Mouse (Mus musculus) spleen, adult 2 months (tissue): Measurements from ENCODE around the gene Pcbp1. TPM values are rescaled to one million over a fixed set of nuclear protein-coding genes. Genes with fewer than 3 reads are reported as not detected.
"Not testable (repeated sequence)": the region's sequence is repeated elsewhere in the genome, so short reads cannot be mapped to it uniquely, and the experiment has no call there.

ENCODE experiments used
- DNase-seq, 2 experiments: peaks; one replicate each; pipeline versions ENCODE4 v3.0.0 to v3.0.0-alpha.2; 2012 to 2021; ENCODE audit warnings: low spot score in 2 of 2, low read depth in 1 of 2
- H3K27ac ChIP-seq: fragments of 200-500 bp; 2 replicates; pipeline ENCODE4 v1.5.1; 2012; ENCODE audit warnings: low read length, inconsistent platforms; ENCODE audit not compliant: insufficient read depth
- H3K27me3 ChIP-seq: fragments of 200-500 bp; 2 replicates; pipeline ENCODE4 v1.6.1; 2012; ENCODE audit warnings: mild to moderate bottlenecking, moderate library complexity, low read length, inconsistent platforms; ENCODE audit not compliant: control insufficient read depth, insufficient read depth
- H3K36me3 ChIP-seq: fragments of 200-500 bp; 2 replicates; pipeline ENCODE4 v1.6.1; 2012; ENCODE audit warnings: mild to moderate bottlenecking, low read length, inconsistent platforms; ENCODE audit not compliant: control insufficient read depth, insufficient read depth
- H3K4me1 ChIP-seq: fragments of 200-500 bp; 2 replicates; pipeline ENCODE4 v1.6.1; 2011; ENCODE audit warnings: inconsistent platforms; ENCODE audit not compliant: control insufficient read depth, insufficient read depth, insufficient read length
- H3K4me3 ChIP-seq: fragments of 200-500 bp; 2 replicates; pipeline ENCODE4 v1.5.1; 2011; ENCODE audit warnings: mild to moderate bottlenecking, inconsistent platforms; ENCODE audit not compliant: insufficient read depth, insufficient read length; ENCODE audit errors: extremely low read depth
- CTCF ChIP-seq: fragments of 200-500 bp; IDR thresholded peaks from 2 replicates; pipeline ENCODE4 v1.5.1; 2011; ENCODE audit warnings: mild to moderate bottlenecking, inconsistent platforms; ENCODE audit not compliant: insufficient read depth, insufficient read length, insufficient replicate concordance; ENCODE audit errors: extremely low read depth
- POLR2A ChIP-seq: fragments of 200-500 bp; IDR thresholded peaks from 2 replicates; pipeline ENCODE4 v1.6.1; 2011; ENCODE audit warnings: low read depth, low read length, inconsistent platforms
- WGBS: fragments of 180-500 bp; shearing (Covaris S2); methylation state at CpG from one replicate; pipeline ENCODE4 v1.1.7; 2018; 5-methylcytosine and 5-hydroxymethylcytosine counted together
- polyA plus RNA-seq: library from polyadenylated mRNA; depleted of rRNA; stranded (reverse); fragments of >200 nt; gene quantifications from 2 replicates; pipeline ENCODE4 v1.2.3, GENCODE M21; 2012; rRNA removed

The Pcbp1 gene
- polyA plus RNA-seq = 166 and 200 TPM in 2 replicates

DNA sequence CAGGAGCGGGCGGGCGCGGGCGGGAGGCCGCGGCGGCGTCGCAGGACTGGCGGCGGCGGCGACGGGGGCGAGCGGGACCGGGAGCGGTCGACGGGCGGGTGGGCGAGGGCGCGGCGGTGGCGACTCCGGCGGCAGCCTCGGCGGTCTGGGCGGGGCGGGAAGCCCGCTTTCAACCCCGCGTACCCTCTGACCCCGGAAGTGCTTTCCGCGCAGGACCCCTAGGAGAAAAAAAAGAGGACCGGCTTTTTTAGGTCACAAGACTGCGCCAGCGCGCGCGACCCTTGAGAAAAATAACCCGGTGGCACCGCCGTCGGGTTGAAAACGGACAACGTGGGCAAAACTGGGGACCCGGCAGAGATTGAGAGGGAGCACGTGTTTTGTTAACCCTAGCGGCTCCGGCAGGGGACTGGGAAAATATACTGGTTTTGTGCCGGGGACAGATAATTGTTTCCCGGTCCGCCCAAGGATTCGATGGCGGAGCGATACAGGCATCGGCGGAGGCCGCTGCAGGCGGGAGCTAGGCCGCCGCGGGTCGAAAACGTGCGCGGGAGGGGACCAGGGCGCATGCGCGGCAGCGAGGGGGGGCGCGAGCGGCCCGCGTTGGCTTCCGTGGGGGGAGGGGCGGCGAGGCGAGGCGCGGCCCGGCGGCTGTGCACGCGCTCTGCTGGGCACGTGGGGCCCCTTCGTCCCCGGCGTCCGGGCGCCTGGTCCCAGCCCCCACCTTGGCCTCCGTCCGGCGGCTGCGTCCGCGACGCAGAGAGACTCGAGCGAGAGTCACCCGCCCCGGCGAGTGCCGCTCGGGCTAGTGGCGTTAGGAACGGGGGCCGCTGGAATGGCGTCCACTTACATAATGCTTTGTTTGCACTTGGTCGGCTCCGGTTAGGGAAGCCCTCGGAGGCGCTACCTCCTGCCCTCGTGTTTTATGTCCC lies at the start of gene Pcbp1:
TSS of gene Pcbp1 (minus strand) at position 290 of the 929 bp plus-strand sequence.
- peak within 1 kb of the TSS; percentile 98 for H3K4me3 ChIP-seq
- WGBS = under 1% methylated on average over 120 of the region's 120 CpGs
- H3K4me1 ChIP-seq = peaks cover 11% of the 10 kb centered on the region; the same call in 1 of the 2 replicates
- H3K27ac ChIP-seq = peak within 1 kb of the TSS; percentile 100
- peak; percentile 88 to 93 for DNase-seq
- peaks cover 9% of the 10 kb centered on the region for H3K36me3 ChIP-seq
- TF ChIP-seq CTCF (no peak), POLR2A (peak; percentile 80)
- no peaks in the 10 kb centered on the region for H3K27me3 ChIP-seq

DNA sequence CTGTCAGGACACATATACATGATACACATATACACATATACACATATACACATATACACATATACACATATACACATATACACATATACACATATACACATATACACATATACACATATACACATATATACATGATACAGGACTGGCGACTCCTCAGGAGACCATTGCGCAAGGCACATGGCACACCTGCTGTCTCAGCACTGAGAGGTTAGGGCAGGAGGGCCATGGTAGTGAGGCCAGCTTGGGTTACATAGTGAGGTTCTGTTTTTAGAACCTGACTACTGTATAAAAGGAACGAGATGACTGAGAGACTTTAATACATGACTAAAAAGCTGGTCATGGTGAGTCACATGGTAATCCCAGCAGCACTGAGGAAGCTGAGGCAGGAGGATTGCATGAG lies 48.4 kb upstream of the Pcbp1 start:
- no peak for DNase-seq
- WGBS = 92% methylated on average over 3 of the region's 3 CpGs
- peaks cover 11% of the 10 kb centered on the region; the same call in 1 of the 2 replicates for H3K4me1 ChIP-seq
- no peak overlapping the region for H3K4me3 ChIP-seq
- TF ChIP-seq POLR2A = no peak
- TF ChIP-seq CTCF = no peak
- H3K27me3 ChIP-seq = no peaks in the 10 kb centered on the region
- no peak overlapping the region for H3K27ac ChIP-seq
- H3K36me3 ChIP-seq = no peaks in the 10 kb centered on the region

- no peak for TF ChIP-seq POLR2A
- no peak for TF ChIP-seq CTCF
- no peaks in the 10 kb centered on the region for H3K27me3 ChIP-seq
- H3K4me1 ChIP-seq = peaks cover 11% of the 10 kb centered on the region; the same call in 1 of the 2 replicates
- 0 out of 2 replicates have a peak, but pooled peaks cover 1% of the 10 kb centered on the region for H3K36me3 ChIP-seq
- peak overlapping the region; percentile 24; the same call in 1 of the 2 replicates for H3K27ac ChIP-seq
- DNase-seq = peak in 1 of 2 experiments; percentile 45
- 17% methylated on average over 9 of the region's 9 CpGs for WGBS
- H3K4me3 ChIP-seq = no peak overlapping the region
Measured at GRCm38 (mm10) chr6:86570830-86571229, 44.7 kb upstream of the Pcbp1 start.

- no peak overlapping the region for H3K27ac ChIP-seq
- DNase-seq = no peak
- peaks cover 11% of the 10 kb centered on the region; the same call in 1 of the 2 replicates for H3K4me1 ChIP-seq
- 63% methylated on average over 3 of the region's 3 CpGs for WGBS
- H3K36me3 ChIP-seq = peaks cover 4% of the 10 kb centered on the region
- H3K27me3 ChIP-seq = no peaks in the 10 kb centered on the region
- H3K4me3 ChIP-seq = no peak overlapping the region
- TF ChIP-seq CTCF = no peak
- TF ChIP-seq POLR2A = no peak
Measured at GRCm38 (mm10) chr6:86569461-86569820, 43.3 kb upstream of the Pcbp1 start.

DNA sequence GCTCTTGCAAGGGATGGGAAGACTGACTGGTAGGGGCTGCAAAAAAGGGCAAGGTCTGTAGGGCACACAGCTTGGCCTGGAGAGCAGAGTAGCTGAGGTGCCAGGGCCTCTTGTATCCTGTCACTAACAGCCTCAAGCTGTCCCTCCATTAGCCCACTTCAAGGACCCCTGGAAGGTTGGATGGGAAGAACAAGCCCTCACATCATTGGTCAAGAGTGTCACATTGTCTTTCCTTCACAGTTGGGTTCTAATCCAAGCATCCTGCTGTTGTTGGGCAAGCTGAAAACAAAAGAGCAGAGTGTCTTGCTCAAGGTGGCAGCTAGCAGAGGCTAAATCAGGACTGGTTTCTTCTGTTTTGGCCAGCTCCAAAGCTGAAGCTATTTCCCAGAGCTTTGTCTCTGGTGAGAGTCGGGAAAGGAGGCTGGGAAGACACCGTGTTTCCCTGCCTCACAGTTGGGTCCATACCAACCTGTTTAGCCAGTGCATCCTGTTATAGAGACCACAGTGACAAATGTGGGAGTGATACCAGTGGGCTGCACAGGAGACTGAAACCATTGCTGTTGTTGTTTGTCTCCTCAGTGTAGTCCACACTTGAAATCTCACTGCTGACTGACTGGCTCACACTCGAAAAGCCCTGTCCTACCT lies 42.8 kb upstream of the Pcbp1 start:
- Histone ChIP-seq H3K27ac (no peak overlapping the region), H3K27me3 (no peaks in the 10 kb centered on the region), H3K4me3 (no peak overlapping the region), H3K4me1 (peaks cover 11% of the 10 kb centered on the region; the same call in 1 of the 2 replicates), H3K36me3 (peaks cover 5% of the 10 kb centered on the region)
- no peak for DNase-seq
- TF ChIP-seq POLR2A = no peak
- no peak for TF ChIP-seq CTCF
- WGBS = 72% methylated on average over 3 of the region's 3 CpGs

DNA sequence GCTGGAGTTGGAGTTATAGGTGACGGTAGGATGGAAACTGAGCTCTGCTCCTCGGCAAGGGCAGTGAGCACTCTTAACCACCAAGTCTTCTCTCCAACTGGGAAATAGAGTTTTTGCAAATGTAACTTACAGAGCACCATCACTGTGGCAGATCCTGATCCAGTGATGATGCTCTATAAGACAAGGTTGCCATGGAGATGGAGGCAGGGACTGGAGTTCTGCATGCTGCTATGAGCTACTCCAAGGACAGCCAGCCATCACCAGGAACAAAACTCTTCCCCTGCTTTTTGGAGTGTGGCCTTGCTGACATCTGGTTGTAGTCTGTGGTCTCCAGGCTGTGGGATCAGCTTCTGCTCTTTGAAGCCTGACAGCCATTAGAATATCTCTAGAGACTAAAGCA lies 39.7 kb upstream of the Pcbp1 start:
- Histone ChIP-seq H3K4me1 (peaks cover 4% of the 10 kb centered on the region; the same call in 1 of the 2 replicates), H3K4me3 (no peak overlapping the region), H3K27me3 (no peaks in the 10 kb centered on the region), H3K27ac (no peak overlapping the region), H3K36me3 (peaks cover 11% of the 10 kb centered on the region)
- 96% methylated on average over 2 of the region's 2 CpGs for WGBS
- no peak for DNase-seq
- no peak for TF ChIP-seq POLR2A
- no peak for TF ChIP-seq CTCF

- not testable (repeated sequence) for H3K4me1 ChIP-seq, H3K27ac ChIP-seq, H3K4me3 ChIP-seq, H3K27me3 ChIP-seq
- peak in 1 of 2 experiments; percentile 13 for DNase-seq
- 88% methylated on average over 1 of the region's 1 CpGs for WGBS
- H3K36me3 ChIP-seq = peaks cover 13% of the 10 kb centered on the region
Measured at GRCm38 (mm10) chr6:86557182-86557581, 31.1 kb upstream of the Pcbp1 start.
